Mouse (Mus musculus) retina, postnatal 1 day (tissue): ENCODE data around the gene Rad9b.

Experiments
- DNase-seq: peaks from one replicate; pipeline ENCODE4 v3.0.0-alpha.2; 2012

The Rad9b gene

DNA sequence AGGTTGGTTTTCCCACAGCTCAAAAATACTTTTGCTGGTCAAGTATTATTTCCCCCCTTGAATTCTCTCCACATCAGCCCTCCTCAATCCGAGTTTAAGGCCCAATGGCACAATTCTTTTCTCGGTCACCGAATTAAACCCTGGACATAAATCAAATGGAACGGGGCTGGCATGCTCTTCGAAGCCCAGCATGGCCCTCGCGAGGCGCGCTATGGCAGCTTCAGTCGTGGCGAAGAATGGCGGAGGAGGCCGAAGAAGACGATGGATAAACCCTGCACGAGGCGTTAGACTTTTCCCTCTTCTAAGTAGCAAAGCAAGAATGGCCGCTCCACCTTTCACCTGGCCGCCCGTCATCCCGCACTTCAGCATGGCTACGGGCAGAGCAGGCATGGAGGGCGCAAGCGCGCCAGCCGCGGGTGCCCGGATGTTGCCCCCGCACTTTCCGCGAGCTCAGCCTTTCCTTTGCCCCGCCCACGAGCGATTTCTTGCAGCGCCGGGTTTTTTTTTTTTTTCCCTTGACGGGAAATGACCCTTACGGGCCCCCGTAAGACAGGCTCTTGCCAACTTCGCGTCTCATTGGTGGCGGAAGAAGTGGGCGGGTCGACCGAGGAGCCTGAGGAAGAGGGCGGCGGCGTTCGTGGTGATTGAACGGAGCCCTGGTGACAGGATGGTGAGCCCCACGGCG, at the start of gene Rad9b, which contains the start of gene Vps29:
Rad9b (minus strand) TSS at position 427 of the 685 bp plus-strand sequence.
Vps29 (plus strand) TSS at position 563 of the 685 bp plus-strand sequence.
- DNase-seq: peak; percentile 100

DNA sequence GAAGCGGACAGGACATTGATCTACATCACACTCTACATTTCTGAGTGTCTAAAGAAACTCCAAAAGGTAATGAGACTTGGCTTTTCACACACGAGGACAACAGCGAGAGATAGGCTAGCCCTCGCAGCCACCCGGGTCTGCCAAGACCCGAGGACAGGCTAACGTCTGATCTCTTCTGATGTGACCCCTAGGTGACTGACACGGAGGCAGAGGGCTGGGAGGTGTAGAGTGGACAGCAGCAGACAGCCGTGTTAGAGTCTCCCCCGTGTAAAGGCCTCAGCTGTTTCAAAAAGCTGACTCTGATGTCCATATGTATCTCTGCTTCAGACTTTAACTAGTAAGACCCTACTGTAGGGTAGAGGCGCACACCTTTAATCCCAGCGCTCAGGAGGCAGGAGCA, 49.3 kb upstream of the Rad9b start:
- DNase-seq: no peak

DNA sequence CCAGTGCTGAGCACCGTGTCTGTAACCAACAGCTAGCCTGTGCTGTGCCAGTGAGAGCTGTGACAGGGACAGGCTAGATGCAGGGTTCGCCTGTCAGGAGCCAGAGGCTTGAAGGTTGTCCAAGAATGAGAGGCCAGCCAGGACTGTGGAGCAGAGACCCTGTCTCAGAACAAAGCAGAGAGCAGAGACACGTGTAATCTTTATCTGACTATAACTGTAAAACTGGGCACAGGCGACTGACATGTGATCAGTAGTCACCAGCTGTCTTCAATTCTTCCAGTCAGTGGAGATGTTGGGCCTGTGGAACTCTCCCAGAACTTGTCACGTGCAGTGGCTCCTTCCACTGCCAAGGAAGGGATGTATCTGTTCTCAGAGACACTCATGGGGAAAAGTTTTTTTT, 48.7 kb upstream of the Rad9b start:
- DNase-seq: no peak

DNA sequence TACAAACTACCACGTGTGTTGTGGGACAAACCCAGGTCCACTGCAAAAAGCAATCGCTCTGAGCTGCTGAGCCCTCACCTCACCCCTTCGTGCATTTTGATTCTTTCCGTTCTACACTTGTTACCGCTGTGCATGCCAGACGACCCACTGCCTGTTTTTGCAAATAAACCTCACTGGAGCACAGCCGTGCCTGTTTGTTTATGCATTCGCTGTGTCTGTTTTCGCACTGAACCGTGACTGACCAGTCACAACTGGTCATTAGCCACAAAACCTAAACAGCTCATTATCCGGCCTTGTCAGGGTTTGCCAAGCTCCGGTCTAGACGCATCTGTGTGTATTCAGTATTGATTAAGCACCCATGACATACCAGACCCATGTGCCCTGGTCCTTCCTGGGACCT, 48.1 kb upstream of the Rad9b start:
- DNase-seq: no peak

DNA sequence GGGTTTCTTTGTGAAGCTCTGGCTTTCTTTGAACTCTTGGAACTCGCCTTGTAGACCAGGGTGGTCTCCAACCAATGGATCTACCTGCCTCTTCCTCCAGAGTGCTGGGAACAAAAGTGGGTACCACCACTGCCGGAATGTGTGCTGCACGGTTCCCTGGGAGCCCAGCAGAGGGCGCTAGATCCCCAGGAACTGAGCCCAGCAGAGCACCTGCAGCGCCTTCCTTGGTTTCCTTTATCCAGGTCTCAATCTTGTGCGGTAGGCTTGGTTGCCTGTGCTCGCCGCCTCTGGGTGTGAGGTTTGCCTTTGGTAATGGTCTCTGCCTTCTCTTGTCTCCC, 47.2 kb upstream of the Rad9b start:
- DNase-seq: peak; percentile 63

DNA sequence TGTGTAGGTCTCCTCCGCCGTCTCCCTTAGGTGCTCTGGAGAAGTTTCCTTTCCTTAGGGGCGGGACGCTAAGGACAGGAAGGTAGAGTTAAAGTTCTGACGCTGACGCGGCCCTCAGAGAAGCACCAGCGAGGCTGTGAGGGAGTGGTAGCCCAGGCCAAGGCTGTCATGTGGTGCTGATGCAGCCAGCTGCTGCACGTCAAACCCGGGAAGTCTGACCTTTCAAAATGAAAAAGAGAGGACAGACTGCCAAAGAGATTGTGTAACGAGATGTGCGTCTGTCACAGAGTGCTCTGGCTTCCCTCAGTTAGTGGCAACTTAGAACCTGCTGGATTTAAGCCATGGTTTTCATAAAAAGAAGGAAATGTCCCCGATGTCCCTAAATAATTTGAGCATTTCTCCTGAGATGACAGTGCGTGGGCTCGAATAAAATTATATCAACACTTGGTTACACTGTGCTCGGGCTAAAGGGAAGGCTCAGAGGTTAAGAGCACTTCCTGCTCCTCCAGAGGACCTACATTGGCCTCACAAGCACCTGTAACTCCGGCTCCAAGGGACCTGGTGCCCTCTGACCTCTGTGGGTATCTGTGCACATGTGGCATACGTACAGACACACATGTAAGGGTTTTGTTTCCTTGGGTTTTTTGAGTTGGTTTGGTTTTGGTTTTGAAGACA, 46.7 kb upstream of the Rad9b start:
- DNase-seq: no peak

DNA sequence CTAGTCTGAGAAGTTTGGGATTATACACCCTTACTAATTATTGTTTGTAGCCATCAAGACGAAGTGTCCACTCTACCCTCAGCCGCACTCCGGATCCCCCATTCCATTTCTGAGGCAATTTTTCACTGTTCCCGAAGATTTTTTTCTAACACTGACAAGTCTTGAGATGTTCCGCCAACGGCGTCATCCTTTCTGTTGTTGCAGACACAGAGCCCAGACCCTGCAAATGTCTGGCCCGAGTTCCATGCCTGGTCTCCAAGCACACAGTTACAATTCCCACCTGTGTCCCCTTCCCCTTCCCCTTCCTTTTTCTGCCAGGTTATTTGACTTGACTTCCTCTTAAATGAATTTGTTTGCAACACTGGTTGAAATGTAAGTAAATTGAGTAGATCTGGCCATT, 45.8 kb upstream of the Rad9b start:
- DNase-seq: no peak

DNA sequence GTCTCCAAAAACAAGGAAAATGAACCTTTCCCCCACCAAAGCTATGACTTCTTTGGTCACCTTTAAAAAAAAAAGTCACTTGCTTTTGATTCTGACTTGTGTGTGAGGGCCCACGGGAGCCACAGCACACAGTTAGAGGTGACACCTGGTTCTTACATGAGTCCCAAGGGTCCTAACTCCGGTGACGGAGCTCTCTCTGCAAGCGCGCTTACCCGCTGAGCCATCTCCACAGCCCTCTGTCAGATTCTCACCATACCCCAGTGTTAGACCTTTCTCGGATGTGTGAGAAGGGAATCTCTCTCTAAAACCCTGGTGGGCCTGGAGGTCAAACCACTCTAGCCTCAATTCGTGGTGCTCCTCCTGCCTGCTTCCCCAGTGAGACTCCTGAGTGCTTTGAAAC, 43.5 kb upstream of the Rad9b start:
- DNase-seq: no peak

DNA sequence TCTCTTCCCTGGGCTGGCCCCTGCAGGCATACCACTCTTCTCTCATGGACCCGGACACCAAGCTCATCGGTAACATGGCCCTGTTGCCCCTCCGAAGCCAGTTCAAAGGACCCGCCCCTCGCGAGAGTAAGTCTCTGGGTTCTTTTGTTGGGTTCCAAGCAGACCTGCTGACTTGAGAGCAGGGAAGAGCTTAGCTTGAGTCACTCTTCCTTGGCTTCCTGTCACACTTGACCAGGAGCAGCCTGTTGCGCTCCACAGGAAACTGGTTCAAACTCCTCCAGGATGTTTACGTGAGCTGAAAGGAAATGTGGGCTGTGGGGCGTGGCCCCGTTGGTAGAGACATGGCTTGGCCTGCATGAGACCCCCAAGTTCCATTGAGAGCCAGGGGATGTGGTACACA, 42.8 kb upstream of the Rad9b start:
- no peak for DNase-seq

DNA sequence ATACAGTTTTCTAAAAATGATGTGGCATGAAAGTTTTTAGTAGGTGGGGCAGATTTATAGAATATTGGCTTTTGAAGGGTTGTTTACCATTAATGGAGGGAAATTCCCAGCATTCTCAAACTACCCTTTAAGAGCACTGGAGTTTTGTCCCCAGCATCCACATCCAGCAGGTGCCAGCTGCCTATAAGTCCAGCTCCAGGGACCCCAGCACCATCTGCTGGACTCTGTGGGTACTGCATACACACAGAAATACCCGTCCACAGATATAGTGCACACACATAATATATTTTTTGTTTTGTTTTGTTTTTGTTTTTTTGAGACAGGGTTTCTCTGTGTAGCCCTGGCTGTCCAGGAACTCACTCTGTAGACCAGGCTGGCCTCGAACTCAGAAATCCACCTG, 39.9 kb upstream of the Rad9b start:
- DNase-seq: peak; percentile 80

DNA sequence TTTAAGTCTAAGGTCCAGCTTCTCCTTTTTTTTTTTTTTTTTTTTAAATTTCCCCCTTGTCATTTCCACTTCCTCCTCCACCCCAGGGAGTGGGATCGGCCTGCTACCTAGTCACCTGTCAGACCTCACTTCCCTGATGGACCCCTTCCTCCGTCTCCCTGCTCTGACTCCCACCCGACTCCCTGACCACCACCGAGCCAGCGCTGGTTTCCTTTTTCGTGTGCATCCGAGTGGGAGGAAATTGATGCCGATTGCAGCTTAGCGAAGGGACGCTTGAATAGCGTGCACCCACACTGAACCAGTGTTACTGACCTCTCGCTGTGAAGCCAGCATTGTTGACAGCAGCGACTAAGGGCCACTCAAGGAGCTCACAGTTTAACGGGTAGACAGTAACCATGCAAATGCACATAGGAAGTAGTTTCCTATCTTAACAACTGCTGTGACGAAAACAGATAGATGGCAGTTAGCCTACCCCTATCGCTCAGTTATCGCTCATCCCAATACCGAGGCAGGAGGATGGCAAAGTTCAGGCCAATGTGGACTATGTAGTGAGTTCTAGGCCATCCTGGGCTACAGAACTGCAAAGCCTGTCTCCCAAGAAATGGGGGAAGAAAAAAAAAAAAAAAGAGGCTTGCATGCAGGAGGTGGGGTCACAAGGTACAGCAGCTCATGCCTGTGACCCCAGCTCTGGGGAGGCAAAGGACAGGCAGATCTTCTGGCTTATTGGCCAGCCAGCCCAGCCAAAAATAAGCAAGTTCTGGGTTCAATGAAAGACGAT, 38.4 kb upstream of the Rad9b start:
- DNase-seq: peak; percentile 49

DNA sequence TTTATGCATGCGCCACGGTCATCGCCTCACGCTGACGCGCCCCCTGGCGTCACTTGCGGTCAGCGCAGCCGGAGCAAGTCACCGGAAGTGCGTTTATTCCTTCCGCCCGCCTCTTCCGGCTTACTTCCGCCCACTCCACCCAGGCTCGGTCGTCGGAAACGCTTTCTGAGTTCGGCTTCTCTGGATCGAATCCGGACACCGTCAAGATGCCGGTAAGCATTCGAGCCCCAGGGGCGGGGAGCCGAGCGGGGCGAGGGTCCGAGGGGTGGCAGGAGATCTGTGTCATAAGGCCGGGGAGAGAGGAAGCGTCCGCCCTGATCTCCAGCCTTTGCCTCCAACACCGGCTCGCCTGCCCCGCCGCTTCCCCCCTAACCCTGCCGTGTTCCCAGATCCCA, 37.8 kb upstream of the Rad9b start, which contains the start of gene Arpc3:
Arpc3 (plus strand) TSS at position 93 of the 395 bp plus-strand sequence.
- DNase-seq: peak; percentile 92

DNA sequence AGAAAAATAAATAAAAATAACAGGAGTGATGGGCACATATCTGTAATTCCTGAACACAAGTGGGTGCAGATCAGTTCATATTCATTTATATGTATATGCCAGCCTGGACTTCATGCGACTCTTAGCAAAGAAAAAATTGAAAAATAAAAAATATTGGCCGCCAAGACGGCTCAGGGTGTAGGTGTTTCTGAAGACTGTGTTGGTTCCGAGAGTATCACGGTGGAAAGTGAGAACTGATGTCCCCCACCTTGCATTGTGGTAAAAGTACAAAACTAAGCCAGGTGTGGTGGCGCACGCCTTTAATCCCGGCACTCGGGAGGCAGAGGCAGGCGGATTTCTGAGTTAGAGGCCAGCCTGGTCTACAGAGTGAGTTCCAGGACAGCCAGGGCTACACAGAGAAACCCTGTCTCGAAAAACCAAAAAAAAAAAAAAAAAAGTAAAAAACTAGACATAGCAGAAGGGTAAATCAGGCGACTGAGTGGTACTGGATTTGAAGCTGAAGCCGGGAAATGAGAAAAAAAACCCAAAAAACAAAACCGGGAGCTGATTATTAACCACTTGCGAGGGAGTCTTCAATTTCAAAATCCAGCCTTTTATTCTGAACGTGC, 37.2 kb upstream of the Rad9b start:
- DNase-seq: no peak

DNA sequence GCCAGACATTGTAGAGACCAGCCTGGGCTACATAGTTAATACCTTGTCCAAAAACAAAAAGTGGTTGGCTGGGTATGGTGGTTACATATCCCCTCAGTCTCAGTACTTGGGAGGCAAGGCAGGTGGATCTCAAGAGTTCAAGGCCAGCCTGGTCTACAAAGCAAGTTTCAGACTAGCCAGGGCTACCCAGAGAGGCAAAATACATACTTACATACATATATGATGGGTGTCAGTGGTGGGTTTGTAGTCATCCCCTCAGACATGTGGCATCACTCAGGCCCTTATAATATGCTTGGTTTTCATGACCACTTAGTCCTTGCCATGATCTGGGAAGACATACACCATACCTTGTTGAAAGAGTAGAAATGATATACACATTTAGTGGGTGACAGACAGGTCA, 36.6 kb upstream of the Rad9b start:
- no peak for DNase-seq

DNA sequence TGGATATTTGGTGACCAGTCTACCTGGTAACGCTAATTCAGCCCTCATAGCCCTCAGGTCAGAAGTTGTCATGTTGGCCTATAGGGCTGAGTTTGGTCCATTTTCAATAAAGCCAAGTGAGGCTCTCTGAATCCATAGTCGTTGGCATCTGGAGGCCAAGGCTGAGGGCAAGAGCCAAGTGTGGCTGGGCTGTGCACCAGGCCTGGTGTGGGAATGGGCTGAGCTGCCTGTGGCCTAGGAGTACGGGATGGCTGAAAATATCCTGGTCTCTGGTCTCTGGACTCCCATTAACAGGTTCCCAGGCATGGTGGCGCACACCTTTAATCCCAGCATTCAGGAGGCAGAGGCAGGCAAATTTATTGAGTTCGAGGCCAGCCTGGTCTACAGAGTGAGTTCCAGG, 36.0 kb upstream of the Rad9b start:
- DNase-seq: no peak

DNA sequence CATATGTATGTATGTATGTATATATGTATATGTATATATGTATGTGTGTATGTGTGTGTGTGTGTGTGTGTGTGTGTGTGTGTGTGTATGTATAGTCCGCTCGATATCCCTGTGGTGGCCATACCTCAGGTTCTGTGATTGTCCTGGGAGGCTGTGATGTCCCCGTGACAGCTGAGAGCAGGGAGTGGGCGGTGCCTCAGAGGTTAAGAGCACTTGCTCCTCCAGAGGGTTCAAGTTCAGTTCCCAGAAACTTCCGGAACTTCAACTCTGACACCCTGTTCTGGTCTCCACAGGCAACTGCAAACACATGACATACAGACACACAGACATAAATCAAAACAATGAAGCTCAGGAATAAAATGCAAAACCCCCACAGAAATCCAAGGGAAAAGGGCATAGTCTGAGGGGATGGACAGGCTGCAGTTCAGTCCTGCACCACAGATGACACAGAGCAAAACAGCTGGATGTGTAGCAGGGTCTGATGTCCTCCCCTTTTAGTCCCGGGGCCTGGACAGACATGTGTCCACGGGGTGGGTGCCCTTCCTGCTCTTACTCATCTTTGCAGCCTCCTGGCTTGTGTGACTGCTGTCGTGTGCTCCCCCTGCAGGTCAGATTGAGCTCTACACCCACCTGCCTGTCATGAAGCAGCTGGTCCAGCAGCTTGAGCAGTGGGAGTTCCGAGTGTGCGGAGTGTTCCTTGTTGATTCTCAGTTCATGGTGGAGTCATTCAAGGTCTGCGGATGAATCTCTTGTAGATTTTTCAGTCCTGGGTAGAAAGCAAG, 25.5 kb upstream of the Rad9b start:
- DNase-seq: peak; percentile 89

DNA sequence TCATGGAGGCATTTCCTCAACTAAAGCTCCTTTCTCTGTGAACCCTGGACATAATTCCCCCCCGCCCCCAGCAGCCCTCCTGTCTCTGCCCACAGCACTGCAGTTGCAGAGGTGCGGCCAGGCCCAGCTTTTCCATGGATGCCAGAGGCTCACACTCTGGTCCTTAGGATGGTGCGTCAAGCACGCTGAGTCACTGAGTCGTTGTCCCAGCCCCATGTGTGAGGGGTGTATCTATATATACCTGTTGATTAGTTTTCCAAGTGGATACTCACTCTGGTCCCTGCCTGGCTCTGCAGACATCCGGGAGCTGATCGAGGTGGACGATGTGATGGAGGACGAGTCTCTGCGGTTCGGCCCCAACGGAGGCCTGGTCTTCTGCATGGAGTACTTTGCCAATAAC, 24.1 kb upstream of the Rad9b start:
- no peak for DNase-seq

DNA sequence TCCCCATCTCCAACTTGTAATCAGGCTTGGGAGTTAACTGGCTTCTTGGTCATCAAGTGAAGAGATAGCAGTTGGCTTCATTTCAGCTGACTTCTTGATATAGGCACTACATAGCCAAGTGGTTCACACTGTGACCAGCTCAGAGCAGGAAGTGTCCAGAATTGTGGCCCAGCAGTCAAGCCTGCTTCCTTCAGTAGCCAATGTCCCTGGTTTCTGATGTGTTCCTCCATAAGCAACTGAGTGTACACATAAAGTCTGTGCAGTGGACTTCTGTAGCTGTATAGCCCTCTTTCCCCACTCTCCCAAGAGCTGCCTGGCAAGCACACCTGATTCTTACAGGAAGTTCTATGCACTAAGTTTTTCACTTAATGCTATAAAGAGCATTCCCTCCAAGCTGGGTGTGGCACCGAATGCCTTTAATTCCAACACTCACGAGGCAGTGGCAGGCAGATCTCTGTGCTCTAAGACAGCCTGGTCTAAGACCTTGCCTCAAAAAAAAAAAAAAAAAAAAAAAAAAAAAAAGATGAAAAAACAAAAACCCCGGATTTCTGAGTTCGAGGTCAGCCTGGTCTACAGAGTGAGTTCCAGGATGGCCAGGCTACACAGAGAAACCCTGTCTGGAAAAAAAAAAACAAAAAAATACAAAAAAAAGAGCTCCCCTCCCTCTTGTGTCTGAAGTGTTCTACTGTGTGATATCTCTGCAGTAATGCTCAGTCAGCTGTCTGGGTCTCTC, 23.2 kb upstream of the Rad9b start:
- no peak for DNase-seq

DNA sequence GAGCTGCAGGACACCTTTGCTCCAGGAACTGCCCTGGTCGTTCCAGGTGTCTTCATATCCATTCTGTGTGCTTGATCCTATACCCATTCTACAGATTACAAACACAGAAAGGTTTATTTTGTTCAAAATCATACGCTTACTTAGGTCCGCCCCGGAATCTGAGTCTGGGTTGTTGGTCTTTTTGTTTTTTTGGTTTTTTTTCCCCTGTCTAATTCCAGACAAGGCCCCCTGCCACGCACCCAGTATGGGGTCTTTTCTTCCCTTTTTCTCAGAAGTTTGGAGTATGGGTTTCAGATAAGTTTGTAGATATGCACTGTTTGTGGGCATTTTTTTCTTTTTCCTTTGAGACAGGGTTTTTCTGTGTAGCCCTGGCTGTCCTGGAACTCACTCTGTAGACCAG, 18.8 kb upstream of the Rad9b start:
- no peak for DNase-seq

DNA sequence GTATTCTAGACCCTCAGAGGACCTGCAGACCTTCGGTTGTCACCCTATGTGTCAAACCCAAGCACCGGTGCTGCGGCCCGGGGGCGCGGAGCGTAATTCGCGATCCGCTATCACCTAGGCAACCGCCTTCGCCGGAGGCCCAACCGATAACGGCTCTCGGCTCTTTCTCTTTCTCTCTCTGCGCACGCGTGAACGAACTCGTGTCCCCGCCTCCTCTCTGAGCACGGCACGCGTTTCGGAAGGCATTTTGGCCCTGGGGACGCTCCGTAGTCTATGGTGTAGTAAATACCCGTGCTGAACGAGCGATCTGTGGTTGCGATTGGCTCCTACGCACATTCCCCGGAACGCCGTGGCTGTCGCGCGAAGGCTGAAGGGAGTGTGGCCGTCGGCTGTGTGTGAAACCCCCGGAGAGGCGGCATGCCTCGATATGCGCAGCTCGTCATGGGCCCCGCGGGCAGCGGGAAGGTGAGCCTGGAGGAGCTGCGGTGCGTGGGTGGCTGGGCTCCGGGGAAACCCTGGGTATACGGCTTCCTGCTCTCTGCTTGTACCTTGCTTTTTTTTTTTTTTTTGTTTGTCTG, 18.2 kb upstream of the Rad9b start, which contains the start of gene Fam216a:
Fam216a (minus strand) TSS at position 173 of the 578 bp plus-strand sequence.
- peak; percentile 100 for DNase-seq

DNA sequence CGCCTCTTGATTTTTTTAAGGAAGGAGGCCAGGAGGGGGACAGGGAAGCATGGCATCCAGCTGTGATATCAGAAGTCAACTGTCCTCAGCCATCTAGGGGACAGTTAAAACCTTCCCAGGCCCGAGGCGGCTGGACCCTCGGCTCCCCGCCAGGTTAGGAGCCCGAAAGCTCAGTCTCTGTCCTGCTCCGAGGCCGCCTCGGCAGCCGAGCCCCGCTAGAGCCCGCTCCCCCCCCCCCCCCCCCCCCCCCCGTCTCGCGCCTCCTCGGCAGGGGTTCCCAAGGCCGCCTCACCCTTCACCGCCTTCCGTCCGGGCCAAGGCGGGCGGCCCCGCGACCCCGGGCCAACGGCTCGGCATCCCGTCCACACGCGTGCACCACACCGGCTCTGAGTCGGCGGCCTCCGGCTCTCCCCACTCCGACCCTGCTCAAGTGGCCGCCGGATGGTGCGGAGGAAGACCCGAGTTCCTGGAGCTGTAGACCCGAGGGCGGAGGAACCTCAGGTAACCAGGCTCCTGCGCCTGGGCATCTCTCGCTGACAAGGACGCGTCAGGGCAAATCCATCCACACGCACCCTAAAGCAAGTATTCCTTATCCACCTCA, 17.7 kb upstream of the Rad9b start, which contains the start of gene Gpn3:
Gpn3 (plus strand) TSS at position 286 of the 601 bp plus-strand sequence.
- DNase-seq: no peak
